Mouse (Mus musculus) natural killer cell, adult 2 months (primary cell): ENCODE measurements at regions not wholly inside any gene's neighbourhood (a gene's known extent, or its start where the extent isn't known, plus 50 kb on each side); places are given as distances from the start of the nearest gene placed in this dataset.

ENCODE experiments used
- DNase-seq, 2 experiments: peaks; one replicate each; pipeline ENCODE4 v3.0.0; 2022; ENCODE audit warnings: low spot score in 2 of 2

GRCm38 (mm10) chr13:19883896-19884658 is 60.0 kb upstream of the Gpr141 start:
- DNase-seq = no peak

- DNase-seq = no peak
Observed at GRCm38 (mm10) chr13:19882889-19883288, 58.8 kb upstream of the Gpr141 start.

- no peak for DNase-seq
Observed at GRCm38 (mm10) chr13:19881772-19882171, 57.7 kb upstream of the Gpr141 start.

- DNase-seq = no peak
Observed at GRCm38 (mm10) chr13:19874621-19875249, 50.7 kb upstream of the Gpr141 start.
